ENCODE assay signal across 8 mouse cellular contexts in genomic region chr8:85841489-85841795, GRCm38 (mm10). TPM values are rescaled to one million over a fixed set of nuclear protein-coding genes. Genes with fewer than 3 reads are reported as not detected.
DNase-seq lines count a peak whose midpoint lies in the region; ATAC-seq and TF ChIP-seq lines count a peak whose summit lies in the region.

No protein-coding gene starts in this region.

- peak overlapping the region; percentile 53 for H3K27ac ChIP-seq in embryonic fibroblast, embryonic 13.5 days (ENCODE audit: insufficient read depth, low read length)
- 0 out of 2 replicates have a peak overlapping the region, but pooled peaks have one; percentile 98 for H3K27ac ChIP-seq in intestine, postnatal 0 days (ENCODE audit: low read depth, low read length)
- no peak overlapping the region for H3K27ac ChIP-seq in midbrain, embryonic 14.5 days (replicated peaks; ENCODE audit: low read depth, low read length)
- H3K27ac ChIP-seq in thymus, adult 2 months (ENCODE audit: control insufficient read depth, insufficient read depth, low read length): no peak overlapping the region

- WGBS in intestine, postnatal 0 days: 6% methylated on average over 4 of the region's 4 CpGs
- 12% methylated on average over 4 of the region's 4 CpGs for WGBS in midbrain, embryonic 14.5 days
- WGBS in thymus, adult 2 months: 2% methylated on average over 4 of the region's 4 CpGs

- peak overlapping the region; percentile 72 for H3K4me2 ChIP-seq in intestine, postnatal 0 days (replicated peaks; ENCODE audit: low read depth)
- peak overlapping the region; percentile 75 for H3K4me2 ChIP-seq in midbrain, embryonic 14.5 days (ENCODE audit: low read length)

- no peaks in the 10 kb centered on the region for H3K4me1 ChIP-seq in embryonic fibroblast, embryonic 13.5 days (ENCODE audit: control insufficient read depth, insufficient read depth, low read length)
- H3K4me1 ChIP-seq in intestine, postnatal 0 days (replicated peaks; ENCODE audit: control insufficient read depth, insufficient read depth, low read length): peaks cover 9% of the 10 kb centered on the region
- peaks cover 11% of the 10 kb centered on the region for H3K4me1 ChIP-seq in midbrain, embryonic 14.5 days (ENCODE audit: control insufficient read depth, insufficient read depth, low read length)
- peaks cover 6% of the 10 kb centered on the region for H3K4me1 ChIP-seq in thymus, adult 2 months (replicated peaks; ENCODE audit: control insufficient read depth, insufficient read depth, low read length)

- no peaks in the 10 kb centered on the region for H3K9me3 ChIP-seq in intestine, postnatal 0 days (ENCODE audit: control insufficient read depth)
- no peaks in the 10 kb centered on the region for H3K9me3 ChIP-seq in midbrain, embryonic 14.5 days (ENCODE audit: control insufficient read depth, low read length)

- ATAC-seq in intestine, postnatal 0 days: no peak
- no peak for ATAC-seq in midbrain, embryonic 14.5 days (ENCODE audit: low FRiP score, low TSS enrichment)

- no peaks in the 10 kb centered on the region for H3K27me3 ChIP-seq in intestine, postnatal 0 days (replicated peaks; ENCODE audit: control insufficient read depth, insufficient read depth, low read length)
- no peaks in the 10 kb centered on the region for H3K27me3 ChIP-seq in midbrain, embryonic 14.5 days (ENCODE audit: control insufficient read depth, insufficient read depth, low read length)
- no peaks in the 10 kb centered on the region for H3K27me3 ChIP-seq in thymus, adult 2 months (ENCODE audit: control insufficient read depth, insufficient read depth, low read length)

- DNase-seq in adrenal gland, postnatal 10 days: peak; percentile 9
- DNase-seq in adrenal gland, postnatal 25 days: no peak
- peak; percentile 84 for DNase-seq in 416B (ENCODE audit: low read depth)
- DNase-seq in midbrain, embryonic 14.5 days: no peak
- DNase-seq in thymus, adult 2 months: no peak
- no peak for DNase-seq in right cerebral cortex, postnatal 4 days

- H3K36me3 ChIP-seq in intestine, postnatal 0 days (ENCODE audit: control insufficient read depth, insufficient read depth): no peaks in the 10 kb centered on the region
- peaks cover 7% of the 10 kb centered on the region; the same call in 1 of the 2 replicates for H3K36me3 ChIP-seq in midbrain, embryonic 14.5 days (ENCODE audit: control insufficient read depth, insufficient read depth, low read length)
- no peaks in the 10 kb centered on the region for H3K36me3 ChIP-seq in thymus, adult 2 months (ENCODE audit: control insufficient read depth, insufficient read depth, low read length)

- H3K4me3 ChIP-seq in embryonic fibroblast, embryonic 13.5 days (ENCODE audit: insufficient read depth, low read length): peak overlapping the region; percentile 71
- peak overlapping the region; percentile 72 for H3K4me3 ChIP-seq in intestine, postnatal 0 days (ENCODE audit: low read depth, low read length)
- peak overlapping the region; percentile 90 for H3K4me3 ChIP-seq in midbrain, embryonic 14.5 days (replicated peaks; ENCODE audit: low read depth, low read length)
- H3K4me3 ChIP-seq in thymus, adult 2 months (ENCODE audit: control insufficient read depth, insufficient read depth, low read length): no peak overlapping the region

- no peak for TF ChIP-seq CTCF in embryonic fibroblast, embryonic 13.5 days (IDR thresholded peaks at IDR 0.05; ENCODE audit: borderline replicate concordance, insufficient read depth, low read length)
- no peak for TF ChIP-seq CTCF in intestine, postnatal 0 days (IDR thresholded peaks at IDR 0.05; ENCODE audit: low read depth)
- TF ChIP-seq CTCF in thymus, adult 2 months (IDR thresholded peaks at IDR 0.05; ENCODE audit: borderline replicate concordance, control insufficient read depth, extremely low read depth, insufficient read depth, low read length, poor library complexity): no peak

- TF ChIP-seq POLR2A in embryonic fibroblast, embryonic 13.5 days (IDR thresholded peaks at IDR 0.05; ENCODE audit: low read depth, low read length): 0 out of 2 replicates have a peak, but pooled peaks have one; percentile 11
- TF ChIP-seq POLR2A in thymus, adult 2 months (IDR thresholded peaks at IDR 0.05; ENCODE audit: control insufficient read depth, extremely low read depth, insufficient read depth, low read length, poor library complexity): no peak

- peak overlapping the region; percentile 87 for H3K9ac ChIP-seq in intestine, postnatal 0 days (ENCODE audit: low read depth, low read length)
- peak overlapping the region; percentile 97; the same call in 1 of the 2 replicates for H3K9ac ChIP-seq in midbrain, embryonic 14.5 days (replicated peaks; ENCODE audit: low read length)

RNA-seq across cellular contexts. Expression of gene Phkb, which starts 0.7 kb away (rescaled TPM):
- total RNA-seq in adrenal gland, postnatal 10 days (2021): 10 to 100 TPM; 32.3 to 40.3 TPM
- total RNA-seq in adrenal gland, postnatal 25 days (2021): 60.5 and 61.2 TPM in 2 replicates
- 27.4 and 45.6 TPM in 2 replicates for polyA plus RNA-seq in embryonic fibroblast, embryonic 13.5 days (2011; ENCODE audit: insufficient read length, low read depth, missing spikeins)
- polyA plus RNA-seq in intestine, postnatal 0 days (2015; fragmentation: Nextera tagmentation; extraction: Ambion mirVana): 15.1 and 16.8 TPM in 2 replicates
- polyA plus RNA-seq in midbrain, embryonic 14.5 days (2014; fragmentation: Nextera tagmentation; extraction: Ambion mirVana): 41.3 and 43.2 TPM in 2 replicates
- 6.8 and 7.4 TPM in 2 replicates for polyA plus RNA-seq in thymus, adult 2 months (2012; rRNA removed)

RNA-seq across cellular contexts. Expression of gene Itfg1, which starts 0.7 kb away (rescaled TPM):
- total RNA-seq in adrenal gland, postnatal 10 days (2021): 10 to 100 TPM; 47.5 to 55.6 TPM
- total RNA-seq in adrenal gland, postnatal 25 days (2021): 68.1 and 70.8 TPM in 2 replicates
- 80.8 and 85.4 TPM in 2 replicates for polyA plus RNA-seq in embryonic fibroblast, embryonic 13.5 days (2011; ENCODE audit: insufficient read length, low read depth, missing spikeins)
- 54.8 and 56.4 TPM in 2 replicates for polyA plus RNA-seq in intestine, postnatal 0 days (2015; fragmentation: Nextera tagmentation; extraction: Ambion mirVana)
- 195 and 233 TPM in 2 replicates for polyA plus RNA-seq in midbrain, embryonic 14.5 days (2014; fragmentation: Nextera tagmentation; extraction: Ambion mirVana)
- polyA plus RNA-seq in thymus, adult 2 months (2012; rRNA removed): 13.0 and 15.2 TPM in 2 replicates

Comparison
In these comparisons a context has a peak if more than half of its experiments do, and no peak if none do; other contexts are left out.
1. DNase-seq: peak in adrenal gland, postnatal 10 days (single experiment) and 416B (single experiment); none in adrenal gland, postnatal 25 days (single experiment), midbrain, embryonic 14.5 days (single experiment), thymus, adult 2 months (single experiment) and right cerebral cortex, postnatal 4 days (single experiment).
2. H3K27ac ChIP-seq: peak in embryonic fibroblast, embryonic 13.5 days (single experiment) and intestine, postnatal 0 days (single experiment); none in midbrain, embryonic 14.5 days (single experiment) and thymus, adult 2 months (single experiment).